Mouse (Mus musculus) 416B (cell line): ENCODE measurements around the gene Alkbh4.

ENCODE experiments used
- DNase-seq: peaks from one replicate; pipeline ENCODE4 v3.0.0; 2011; ENCODE audit warnings: low read depth

The Alkbh4 gene

DNA sequence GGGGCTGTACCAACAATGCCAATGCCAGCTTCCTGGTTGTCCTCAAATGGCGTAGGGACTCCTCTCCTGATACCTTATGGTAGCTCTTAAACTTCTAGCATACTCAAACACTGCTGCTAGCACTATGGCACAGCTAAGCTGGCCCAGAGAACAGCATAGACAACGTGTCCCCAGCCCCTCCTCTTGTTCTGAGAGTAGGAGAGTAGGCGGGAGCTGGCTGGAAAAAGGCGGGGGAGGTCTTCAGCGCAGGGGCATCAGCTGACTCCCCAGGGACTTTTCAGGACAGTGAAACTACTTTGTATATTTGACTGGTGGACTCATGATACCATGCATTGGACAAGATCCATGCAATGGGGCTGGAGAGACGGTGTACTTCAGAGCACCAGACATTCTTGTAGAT lies 46.1 kb downstream of the Alkbh4 start:
- no peak for DNase-seq

DNA sequence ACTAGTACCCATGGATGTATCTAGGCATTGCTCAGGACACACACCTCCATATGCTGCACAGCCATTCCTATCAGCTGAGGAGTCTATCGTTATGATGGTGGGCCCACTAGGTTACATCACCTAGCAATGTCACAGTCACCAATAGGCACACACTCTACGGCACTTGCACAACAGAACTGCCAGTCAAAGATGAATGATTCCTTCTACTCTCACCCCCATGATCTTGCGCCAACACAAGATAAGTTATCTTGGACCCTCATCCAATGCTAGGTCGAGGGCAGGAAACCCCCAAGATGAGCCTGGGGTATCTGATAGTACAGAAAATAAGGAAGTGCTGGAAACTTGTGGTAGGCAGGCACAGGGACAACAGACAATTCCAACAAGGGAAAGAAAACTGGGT lies 46.9 kb downstream of the Alkbh4 start:
- peak; percentile 80 for DNase-seq

DNA sequence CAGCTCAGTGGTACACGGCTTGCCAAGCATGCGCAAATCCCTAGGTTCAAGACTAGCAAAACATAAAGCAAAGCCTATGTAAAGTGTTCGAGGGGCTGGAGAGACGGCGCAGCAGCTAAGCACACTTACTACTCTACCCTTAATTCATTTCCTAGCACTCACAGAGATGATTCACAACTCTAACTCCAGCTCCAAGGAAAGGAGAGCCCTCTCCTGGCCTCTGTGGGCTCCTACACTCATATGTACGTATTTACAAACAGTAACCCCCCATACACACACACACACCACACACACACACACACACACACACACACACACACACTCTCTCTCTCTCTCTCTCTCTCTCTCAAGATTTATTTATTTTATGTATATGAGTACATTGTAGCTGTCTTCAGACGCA lies 47.8 kb downstream of the Alkbh4 start:
- DNase-seq: peak; percentile 68

DNA sequence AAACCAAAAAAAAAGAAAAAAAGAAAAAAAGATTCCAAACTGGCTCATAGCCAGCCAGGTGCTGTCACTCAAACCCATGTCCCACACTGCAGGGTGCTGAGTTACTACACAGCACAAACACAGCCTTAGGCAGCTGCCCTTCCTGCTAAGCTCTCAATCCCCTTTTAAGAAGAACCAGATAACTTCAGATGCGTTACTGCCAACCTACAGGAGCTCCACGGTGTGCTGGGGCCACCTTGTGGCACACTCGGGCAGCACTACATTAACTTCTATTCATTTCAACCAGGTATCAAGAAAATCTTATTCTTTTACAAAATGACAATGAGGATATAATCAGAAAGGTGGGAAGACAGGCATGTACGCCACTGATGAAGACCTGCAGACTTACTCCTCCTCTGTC lies 50.8 kb downstream of the Alkbh4 start:
- peak; percentile 78 for DNase-seq
